In genomic region chr17:22739581-22740178, GRCm38 (mm10) we compare ENCODE assay signal across 8 mouse cellular contexts.
DNase-seq lines count a peak whose midpoint lies in the region; ATAC-seq and TF ChIP-seq lines count a peak whose summit lies in the region.

No protein-coding gene starts in this region.

- peak; percentile 93 for ATAC-seq in forebrain, embryonic 12.5 days (ENCODE audit: low FRiP score)
- peak; percentile 88 for ATAC-seq in heart, postnatal 0 days (ENCODE audit: insufficient read depth, low read depth)
- peak; percentile 86 for ATAC-seq in liver, embryonic 14.5 days (ENCODE audit: insufficient read depth)
- ATAC-seq in neural tube, embryonic 11.5 days (ENCODE audit: insufficient read depth, low FRiP score, low TSS enrichment), result peak; percentile 91

- H3K9ac ChIP-seq in forebrain, embryonic 12.5 days, result peak overlapping the region; percentile 64
- H3K9ac ChIP-seq in heart, postnatal 0 days (replicated peaks; ENCODE audit: low read depth, low read length), result peak overlapping the region; percentile 60
- peak overlapping the region; percentile 58 for H3K9ac ChIP-seq in liver, embryonic 14.5 days (replicated peaks)
- H3K9ac ChIP-seq in neural tube, embryonic 11.5 days (ENCODE audit: low read length), result peak overlapping the region; percentile 74

- no peaks in the 10 kb centered on the region for H3K27me3 ChIP-seq in forebrain, embryonic 12.5 days
- H3K27me3 ChIP-seq in heart, postnatal 0 days (ENCODE audit: control insufficient read depth, insufficient read depth, low read length), result no peaks in the 10 kb centered on the region
- H3K27me3 ChIP-seq in liver, embryonic 14.5 days (ENCODE audit: control insufficient read depth, insufficient read depth, low read length), result no peaks in the 10 kb centered on the region
- no peaks in the 10 kb centered on the region for H3K27me3 ChIP-seq in neural tube, embryonic 11.5 days (ENCODE audit: control insufficient read depth, insufficient read depth, low read length)

- H3K9me3 ChIP-seq in forebrain, embryonic 12.5 days, result peaks cover 8% of the 10 kb centered on the region; the same call in 1 of the 2 replicates
- H3K9me3 ChIP-seq in heart, postnatal 0 days (replicated peaks; ENCODE audit: control insufficient read depth, low read length), result no peaks in the 10 kb centered on the region
- H3K9me3 ChIP-seq in liver, embryonic 14.5 days (ENCODE audit: control insufficient read depth, low read length), result no peaks in the 10 kb centered on the region
- no peaks in the 10 kb centered on the region for H3K9me3 ChIP-seq in neural tube, embryonic 11.5 days (ENCODE audit: control insufficient read depth, low read length)

- H3K4me1 ChIP-seq in forebrain, embryonic 12.5 days, result peaks cover 7% of the 10 kb centered on the region; the same call in 1 of the 2 replicates
- no peaks in the 10 kb centered on the region for H3K4me1 ChIP-seq in heart, postnatal 0 days (ENCODE audit: control insufficient read depth, insufficient read depth)
- H3K4me1 ChIP-seq in liver, embryonic 14.5 days (replicated peaks; ENCODE audit: control insufficient read depth in 2 of 2, insufficient read depth in 2 of 2, low read length in 1 of 2), result 0 out of 4 replicates have a peak, but pooled peaks cover 0 to 1% of the 10 kb centered on the region in 2 experiments
- no peaks in the 10 kb centered on the region for H3K4me1 ChIP-seq in neural tube, embryonic 11.5 days (ENCODE audit: control insufficient read depth, insufficient read depth, low read length)

- peak overlapping the region; percentile 60 for H3K4me2 ChIP-seq in forebrain, embryonic 12.5 days
- H3K4me2 ChIP-seq in heart, postnatal 0 days (ENCODE audit: low read depth, low read length), result peak overlapping the region; percentile 59
- peak overlapping the region; percentile 71 for H3K4me2 ChIP-seq in liver, embryonic 14.5 days (ENCODE audit: low read depth)
- H3K4me2 ChIP-seq in neural tube, embryonic 11.5 days (ENCODE audit: low read depth), result peak overlapping the region; percentile 46

- TF ChIP-seq CTCF in heart, postnatal 0 days (IDR thresholded peaks at IDR 0.05; ENCODE audit: low read depth), result no peak; the same call in 1 of the 2 replicates
- peak; percentile 27; the same call in 1 of the 2 replicates for TF ChIP-seq CTCF in liver, embryonic 14.5 days (IDR thresholded peaks at IDR 0.05; ENCODE audit: low read depth)

- H3K36me3 ChIP-seq in forebrain, embryonic 12.5 days (replicated peaks), result peaks cover 9% of the 10 kb centered on the region
- no peaks in the 10 kb centered on the region; the same call in 1 of the 2 replicates for H3K36me3 ChIP-seq in heart, postnatal 0 days (replicated peaks; ENCODE audit: control insufficient read depth, insufficient read depth, low read length)
- no peaks in the 10 kb centered on the region for H3K36me3 ChIP-seq in liver, embryonic 14.5 days (replicated peaks; ENCODE audit: control insufficient read depth, insufficient read depth, low read depth)
- peaks cover 8% of the 10 kb centered on the region; the same call in 1 of the 2 replicates for H3K36me3 ChIP-seq in neural tube, embryonic 11.5 days (ENCODE audit: control insufficient read depth, insufficient read depth, low read length)

- no peak for TF ChIP-seq EP300 in heart, postnatal 0 days (IDR thresholded peaks at IDR 0.05; ENCODE audit: low read depth)
- no peak for TF ChIP-seq EP300 in liver, embryonic 14.5 days (IDR thresholded peaks at IDR 0.05; ENCODE audit: low read depth)

- peak; percentile 85 for DNase-seq in ES-CJ7 (ENCODE audit: low read depth, low spot score)
- peak; percentile 51 for DNase-seq in c-Kit-positive CD71-positive TER-119-negative erythroid progenitor cells, embryonic 14.5 days (ENCODE audit: low read depth)
- peak; percentile 70 for DNase-seq in heart, postnatal 0 days (ENCODE audit: low spot score)
- peak; percentile 52 to 71 for DNase-seq in kidney, postnatal 36 days
- DNase-seq in liver, embryonic 14.5 days (ENCODE audit: low read depth in 3 of 3, low spot score in 3 of 3), result peak in 1 of 3 experiments; percentile 37
- DNase-seq in neural tube, embryonic 11.5 days (ENCODE audit: low spot score), result peak; percentile 81
- peak; percentile 43 for DNase-seq in testis, postnatal 14 days (ENCODE audit: low spot score)

- peak overlapping the region; percentile 76 for H3K27ac ChIP-seq in forebrain, embryonic 12.5 days
- peak overlapping the region; percentile 47 for H3K27ac ChIP-seq in heart, postnatal 0 days (ENCODE audit: low read depth)
- no peak overlapping the region for H3K27ac ChIP-seq in liver, embryonic 14.5 days
- H3K27ac ChIP-seq in neural tube, embryonic 11.5 days (ENCODE audit: low read depth, low read length), result peak overlapping the region; percentile 72

- under 1% methylated on average over 25 of the region's 25 CpGs for WGBS in forebrain, embryonic 12.5 days
- under 1% methylated on average over 25 of the region's 25 CpGs for WGBS in heart, postnatal 0 days
- under 1% methylated on average over 25 of the region's 25 CpGs for WGBS in liver, embryonic 14.5 days (ENCODE audit: insufficient replicate concordance)
- WGBS in neural tube, embryonic 11.5 days, result under 1% methylated on average over 25 of the region's 25 CpGs

- H3K4me3 ChIP-seq in forebrain, embryonic 12.5 days (replicated peaks), result peak overlapping the region; percentile 57
- peak overlapping the region; percentile 57 for H3K4me3 ChIP-seq in heart, postnatal 0 days (ENCODE audit: low read depth, low read length)
- peak overlapping the region; percentile 63 to 84 for H3K4me3 ChIP-seq in liver, embryonic 14.5 days (ENCODE audit: insufficient read depth in 1 of 2, low read depth in 2 of 2, low read length in 2 of 2)
- H3K4me3 ChIP-seq in neural tube, embryonic 11.5 days (ENCODE audit: low read depth, low read length), result peak overlapping the region; percentile 60
